In the genomic region with DNA sequence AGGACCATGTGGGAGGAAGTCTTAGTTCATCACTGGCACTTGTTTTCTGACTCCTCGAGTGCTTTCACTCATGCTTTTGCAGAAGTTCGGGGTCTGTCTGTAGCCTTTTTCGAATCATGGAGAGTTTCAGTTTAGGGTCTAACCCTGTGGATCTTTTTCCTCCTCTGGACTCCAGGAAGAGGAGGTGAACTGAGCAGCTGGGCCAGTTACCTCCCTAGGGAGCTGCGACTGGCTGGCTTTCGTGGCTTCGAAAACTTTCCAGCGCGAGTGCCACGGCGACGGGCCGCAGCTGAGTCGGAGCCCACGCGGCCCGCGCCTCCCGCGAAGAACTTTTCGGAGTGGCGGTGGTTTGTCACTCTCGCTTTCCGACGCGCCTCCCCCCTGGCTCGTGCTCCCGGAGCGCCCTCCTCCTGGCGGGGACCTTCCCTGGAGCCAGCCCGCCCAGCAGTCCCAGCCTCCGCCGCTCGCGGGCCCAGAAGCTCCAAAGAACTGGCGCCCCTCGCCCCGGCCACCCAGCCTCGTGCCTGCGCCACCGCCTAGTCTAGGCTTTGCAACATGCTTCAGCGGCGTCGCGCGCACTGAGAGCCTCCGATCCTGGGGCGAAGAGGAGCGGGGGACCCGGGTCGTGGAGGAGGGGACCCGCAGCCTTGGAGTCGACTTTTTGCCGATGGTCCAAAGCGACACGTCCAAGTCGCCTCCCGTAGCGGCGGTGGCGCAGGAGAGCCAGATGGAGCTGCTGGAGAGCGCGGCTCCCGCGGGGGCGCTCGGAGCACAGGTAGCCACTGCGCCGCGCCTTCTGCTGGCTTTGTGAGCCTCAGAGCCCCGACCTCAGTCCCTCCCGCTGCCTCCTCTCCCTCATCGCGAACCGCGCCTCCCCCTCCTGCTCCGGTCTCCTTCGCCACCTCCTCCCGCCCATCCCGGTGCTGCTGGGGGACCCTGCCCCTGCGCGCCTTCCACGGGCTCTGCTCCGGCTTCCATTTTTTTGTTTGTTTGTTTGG, we compare ENCODE assay signal across 9 mouse cellular contexts. TPM values are rescaled to one million over a fixed set of nuclear protein-coding genes. Genes with fewer than 3 reads are reported as not detected.
DNase-seq lines count a peak whose midpoint lies in the region; ATAC-seq and TF ChIP-seq lines count a peak whose summit lies in the region.
"Had no signal": no experiment of that assay in that cellular context is flagged by ENCODE, and none has a peak within 500 bp of the region (broad histone marks: within the 10 kb centered on the region; RNA-seq: fewer than 3 reads in every experiment).

No protein-coding gene starts in this region.

- no peaks in the 10 kb centered on the region for H3K9me3 ChIP-seq in forebrain, embryonic 14.5 days (replicated peaks; ENCODE audit: control insufficient read depth, low read length)

- peak; percentile 15; the same call in 1 of the 2 replicates for TF ChIP-seq POLR2A in brain, embryonic 14.5 days (IDR thresholded peaks at IDR 0.05; ENCODE audit: borderline replicate concordance, extremely low read depth, insufficient read depth, insufficient read length, poor library complexity, severe bottlenecking)

- under 1% methylated on average over 78 of the region's 83 CpGs for WGBS in forebrain, embryonic 14.5 days

- peak; percentile 93 for ATAC-seq in forebrain, embryonic 14.5 days
- ATAC-seq in neutrophil, adult 5-6 weeks (ENCODE audit: extremely low read depth, insufficient number of reproducible peaks, low FRiP score, poor library complexity, severe bottlenecking): peak; percentile 43; the same call in 1 of the 2 replicates

- H3K9ac ChIP-seq in forebrain, embryonic 14.5 days (ENCODE audit: low read length): peak overlapping the region; percentile 75

- DNase-seq in 3T3-L1 (ENCODE audit: low read depth, low spot score): peak; percentile 52
- peak; percentile 83 for DNase-seq in brain, embryonic 14.5 days (ENCODE audit: low read depth)
- peak; percentile 78 for DNase-seq in forebrain, embryonic 14.5 days (ENCODE audit: low spot score)
- peak; percentile 73 to 77 for DNase-seq in heart, postnatal 14 days
- DNase-seq in layer of hippocampus, adult 18-20 months (ENCODE audit: low spot score in 2 of 2): peak; percentile 75 to 82
- DNase-seq in lung, adult 18-20 months: peak; percentile 68 to 69
- peak; percentile 42 for DNase-seq in thymus, postnatal 0 days (ENCODE audit: low spot score)

- no peaks in the 10 kb centered on the region for H3K27me3 ChIP-seq in forebrain, embryonic 14.5 days (replicated peaks; ENCODE audit: control insufficient read depth, insufficient read depth, low read length)

- H3K4me2 ChIP-seq in forebrain, embryonic 14.5 days (ENCODE audit: low read length): peak overlapping the region; percentile 93

- peak overlapping the region; percentile 56; the same call in 1 of the 2 replicates for H3K27ac ChIP-seq in forebrain, embryonic 14.5 days (ENCODE audit: low read depth, low read length)

- intact Hi-C loops in heart, postnatal 14 days (cut with DNase I): loop anchor here (2.0 to 10.0 kb wide), 2 partner anchors 73 to 109 kb away; no protein-coding TSS in a partner anchor

- peak; percentile 8; the same call in 1 of the 2 replicates for TF ChIP-seq CTCF in brain, embryonic 14.5 days (IDR thresholded peaks at IDR 0.05; ENCODE audit: borderline replicate concordance, extremely low read depth, insufficient read depth, insufficient read length)

- peak overlapping the region; percentile 67 for H3K4me3 ChIP-seq in forebrain, embryonic 14.5 days (ENCODE audit: low read depth, low read length)

- H3K4me1 ChIP-seq in forebrain, embryonic 14.5 days (ENCODE audit: control insufficient read depth, insufficient read depth, low read length): no peaks in the 10 kb centered on the region; the same call in none of the 2 replicates

- no peaks in the 10 kb centered on the region for H3K36me3 ChIP-seq in forebrain, embryonic 14.5 days (ENCODE audit: control insufficient read depth, insufficient read depth, low read length)

RNA-seq across cellular contexts. Expression of a gene that starts 1.2 kb away (rescaled TPM):
- 8.0 and 12.5 TPM in 2 replicates for polyA plus RNA-seq in brain, embryonic 14.5 days (2012; rRNA removed)
- 2.4 and 3.2 TPM in 2 replicates for polyA plus RNA-seq in forebrain, embryonic 14.5 days (2014; fragmentation: Nextera tagmentation; extraction: Ambion mirVana)
- 10 to 100 TPM; 66.3 to 74.0 TPM for total RNA-seq in heart, postnatal 14 days (2021)
- total RNA-seq in layer of hippocampus, adult 18-20 months (2021): 10 to 100 TPM; 78.8 to 87.0 TPM
- total RNA-seq in neutrophil, adult 5-6 weeks (2017): 0.61 and 0.70 TPM in 2 replicates
- polyA plus RNA-seq in thymus, postnatal 0 days (2015; fragmentation: Nextera tagmentation; extraction: Ambion mirVana): 0.27 TPM in 1 of 2 replicates, not detected in the other
- total RNA-seq: MEL had no signal

Comparison
In these comparisons a context has a peak if more than half of its experiments do, and no peak if none do; other contexts are left out.
1. Peak in every context shown above with its lines: DNase-seq, ATAC-seq, H3K4me3 ChIP-seq and H3K27ac ChIP-seq.
2. RNA of a gene that starts 1.2 kb away (total RNA-seq): 78.8 to 87.0 TPM in layer of hippocampus, adult 18-20 months and 66.3 to 74.0 TPM in heart, postnatal 14 days; 0.61 to 0.70 TPM in neutrophil, adult 5-6 weeks; every median in the first group is over 10 times any median in the second.